Mouse (Mus musculus): ENCODE results near the gene Akt1s1.

GRCm38 (mm10) chr7:44826771-44827170, 22.0 kb upstream of the Akt1s1 start:
- TF ChIP-seq CTCF (IDR thresholded peaks at IDR 0.05; ENCODE audit: extremely low read depth, insufficient read length, insufficient replicate concordance, low read depth, low read length), result no peak
- no peak for TF ChIP-seq POLR2A (IDR thresholded peaks at IDR 0.05; ENCODE audit: low read depth, low read length)
